Mouse (Mus musculus) liver, embryonic 14.5 days (tissue): ENCODE results near the gene Nkain2.

Experiments used
- CTCF ChIP-seq: IDR thresholded peaks from 2 replicates; pipeline ENCODE4 v1.5.1; 2016; ENCODE audit warnings: antibody characterized with exemption, low read depth, control low read depth
- EP300 ChIP-seq: IDR thresholded peaks from 2 replicates; pipeline ENCODE4 v1.6.1; 2016; ENCODE audit warnings: antibody characterized with exemption, low read depth

GRCm38 (mm10) chr10:32060396-32060795 is 829.9 kb downstream of the Nkain2 start:
- no peak for TF ChIP-seq EP300
- no peak for TF ChIP-seq CTCF
